Mouse (Mus musculus): Measurements from ENCODE around the gene Cd47. TPM values are rescaled to one million over a fixed set of nuclear protein-coding genes. Genes with fewer than 3 reads are reported as not detected.

Cd47 gene
- polyA plus RNA-seq, 1 experiment from 2014 or later: 80.5 TPM

DNA sequence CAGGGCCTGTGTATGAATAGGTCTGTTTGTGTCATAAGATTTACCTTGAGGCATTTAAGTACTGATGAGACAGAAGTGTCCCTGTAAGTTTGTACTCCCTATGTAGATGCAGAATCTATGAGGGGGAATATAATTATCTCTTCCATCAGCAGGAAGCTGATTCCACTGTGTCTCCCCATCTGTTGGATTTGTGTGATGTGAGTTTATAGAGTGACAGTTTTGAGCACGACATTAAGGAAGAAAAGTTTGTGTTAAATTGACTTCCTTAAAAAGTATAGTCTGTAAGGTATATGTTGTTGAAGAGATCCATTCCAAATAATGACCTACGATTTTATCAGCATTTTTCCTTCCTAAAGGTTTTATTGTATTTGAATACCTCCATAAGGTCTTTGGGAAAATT lies 106.6 kb downstream of the Cd47 start:
- ATAC-seq (ENCODE audit: low FRiP score, low read depth): no peak
- Histone ChIP-seq H3K4me2 (replicated peaks) (no peak overlapping the region), H3K27ac (no peak overlapping the region), H3K9me3 (no peaks in the 10 kb centered on the region), H3K4me3 (no peak overlapping the region), H3K27me3 (replicated peaks) (no peaks in the 10 kb centered on the region), H3K4me1 (no peaks in the 10 kb centered on the region), H3K36me3 (no peaks in the 10 kb centered on the region), H3K9ac (no peak overlapping the region)
- 86% methylated on average over 2 of the region's 2 CpGs for WGBS

- WGBS: 65% methylated on average over 4 of the region's 4 CpGs
- Histone ChIP-seq H3K9ac (no peak overlapping the region), H3K4me2 (replicated peaks) (no peak overlapping the region), H3K9me3 (no peaks in the 10 kb centered on the region), H3K4me1 (no peaks in the 10 kb centered on the region), H3K27me3 (replicated peaks) (no peaks in the 10 kb centered on the region), H3K27ac (no peak overlapping the region), H3K4me3 (no peak overlapping the region), H3K36me3 (no peaks in the 10 kb centered on the region)
- no peak for ATAC-seq (ENCODE audit: low FRiP score, low read depth)
Measured at GRCm38 (mm10) chr16:49907356-49907755, 107.0 kb downstream of the Cd47 start.

- Histone ChIP-seq H3K27me3 (replicated peaks) (no peaks in the 10 kb centered on the region), H3K27ac (no peak overlapping the region), H3K9me3 (no peaks in the 10 kb centered on the region), H3K36me3 (no peaks in the 10 kb centered on the region), H3K4me2 (replicated peaks) (no peak overlapping the region), H3K4me3 (no peak overlapping the region), H3K9ac (no peak overlapping the region), H3K4me1 (peaks cover 6% of the 10 kb centered on the region; the same call in 1 of the 2 replicates)
- ATAC-seq (ENCODE audit: low FRiP score, low read depth): no peak
- WGBS: 75% methylated on average over 8 of the region's 8 CpGs
Measured at GRCm38 (mm10) chr16:49909536-49909935, 109.2 kb downstream of the Cd47 start.

GRCm38 (mm10) chr16:49914094-49914493 lies 113.8 kb downstream of the Cd47 start:
- Histone ChIP-seq H3K27me3 (replicated peaks) (no peaks in the 10 kb centered on the region), H3K4me1 (peaks cover 11% of the 10 kb centered on the region; the same call in 1 of the 2 replicates), H3K4me3 (no peak overlapping the region), H3K27ac (no peak overlapping the region), H3K9ac (no peak overlapping the region), H3K36me3 (no peaks in the 10 kb centered on the region), H3K4me2 (replicated peaks) (no peak overlapping the region), H3K9me3 (no peaks in the 10 kb centered on the region)
- ATAC-seq (ENCODE audit: low FRiP score, low read depth): no peak
- 89% methylated on average over 2 of the region's 2 CpGs for WGBS

- H3K27ac ChIP-seq: no peak overlapping the region
- H3K4me2 ChIP-seq (replicated peaks): no peak overlapping the region
- H3K36me3 ChIP-seq: no peaks in the 10 kb centered on the region
- H3K4me3 ChIP-seq: no peak overlapping the region
- no peak overlapping the region for H3K9ac ChIP-seq
- WGBS: 67% methylated on average over 11 of the region's 11 CpGs
- ATAC-seq (ENCODE audit: low FRiP score, low read depth): no peak
- no peaks in the 10 kb centered on the region for H3K9me3 ChIP-seq
- no peaks in the 10 kb centered on the region for H3K27me3 ChIP-seq (replicated peaks)
- H3K4me1 ChIP-seq: peaks cover 11% of the 10 kb centered on the region; the same call in 1 of the 2 replicates
Measured at GRCm38 (mm10) chr16:49915532-49916476, 115.5 kb downstream of the Cd47 start.

- Histone ChIP-seq H3K4me2 (replicated peaks) (no peak overlapping the region), H3K27me3 (replicated peaks) (no peaks in the 10 kb centered on the region), H3K4me1 (0 out of 2 replicates have a peak, but pooled peaks cover 4% of the 10 kb centered on the region), H3K9me3 (no peaks in the 10 kb centered on the region), H3K36me3 (no peaks in the 10 kb centered on the region), H3K27ac (no peak overlapping the region), H3K4me3 (no peak overlapping the region), H3K9ac (no peak overlapping the region)
- WGBS: 60% methylated on average over 10 of the region's 10 CpGs
- no peak for ATAC-seq (ENCODE audit: low FRiP score, low read depth)
Measured at GRCm38 (mm10) chr16:49920191-49920590, 119.9 kb downstream of the Cd47 start.

DNA sequence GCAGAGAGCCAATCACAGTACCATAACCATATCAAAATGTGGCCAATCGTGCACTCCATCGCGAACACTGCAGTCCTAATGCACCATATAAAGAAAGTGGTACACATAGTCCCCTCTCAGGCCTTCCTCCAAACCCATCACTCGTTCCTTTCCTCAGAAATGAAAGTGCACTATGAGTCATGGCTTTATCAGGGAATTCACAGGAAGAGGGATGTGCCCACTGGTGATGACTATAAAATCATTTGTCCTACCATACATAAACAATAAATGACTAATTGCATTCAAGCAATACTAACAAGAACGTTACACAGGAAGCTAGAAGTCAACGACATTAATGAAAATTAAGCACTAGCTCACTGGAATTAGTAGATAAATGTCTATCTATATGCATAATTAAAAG lies 121.3 kb downstream of the Cd47 start:
- Histone ChIP-seq H3K27ac (no peak overlapping the region), H3K9ac (no peak overlapping the region), H3K4me1 (no peaks in the 10 kb centered on the region), H3K9me3 (no peaks in the 10 kb centered on the region), H3K27me3 (replicated peaks) (no peaks in the 10 kb centered on the region), H3K4me2 (replicated peaks) (no peak overlapping the region), H3K4me3 (no peak overlapping the region), H3K36me3 (no peaks in the 10 kb centered on the region)
- no peak for ATAC-seq (ENCODE audit: low FRiP score, low read depth)
- WGBS: 80% methylated on average over 6 of the region's 6 CpGs

DNA sequence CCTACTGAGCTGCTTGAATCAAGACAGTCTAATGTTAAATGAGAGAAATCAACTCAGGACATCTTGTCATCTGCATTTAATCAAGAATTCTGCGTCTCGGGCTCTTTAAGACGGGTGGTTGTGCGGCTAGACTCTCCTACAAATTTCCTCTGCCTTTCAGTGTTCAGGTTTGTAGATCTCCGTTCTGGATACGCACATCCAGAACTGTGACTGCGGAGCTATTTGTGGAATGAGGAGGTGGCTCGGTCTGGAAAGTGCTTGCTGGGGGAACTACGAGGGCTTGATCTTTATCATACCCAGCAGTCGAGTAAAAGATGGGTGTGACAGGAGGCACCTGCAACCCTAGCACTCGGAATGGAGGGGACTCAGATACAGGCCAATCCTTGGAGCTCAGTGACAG lies 121.8 kb downstream of the Cd47 start:
- Histone ChIP-seq H3K4me3 (no peak overlapping the region), H3K27me3 (replicated peaks) (no peaks in the 10 kb centered on the region), H3K27ac (no peak overlapping the region), H3K36me3 (no peaks in the 10 kb centered on the region), H3K9ac (no peak overlapping the region), H3K4me2 (replicated peaks) (no peak overlapping the region), H3K9me3 (no peaks in the 10 kb centered on the region), H3K4me1 (no peaks in the 10 kb centered on the region)
- WGBS: 92% methylated on average over 11 of the region's 11 CpGs
- ATAC-seq (ENCODE audit: low FRiP score, low read depth): no peak

- Histone ChIP-seq H3K9ac (no peak overlapping the region), H3K27me3 (replicated peaks) (no peaks in the 10 kb centered on the region), H3K4me3 (no peak overlapping the region), H3K4me2 (replicated peaks) (no peak overlapping the region), H3K27ac (no peak overlapping the region), H3K9me3 (no peaks in the 10 kb centered on the region), H3K36me3 (no peaks in the 10 kb centered on the region), H3K4me1 (no peaks in the 10 kb centered on the region)
- no peak for ATAC-seq (ENCODE audit: low FRiP score, low read depth)
- 53% methylated on average over 9 of the region's 9 CpGs for WGBS
Measured at GRCm38 (mm10) chr16:49923720-49924119, 123.4 kb downstream of the Cd47 start.

GRCm38 (mm10) chr16:49924941-49925340 lies 124.6 kb downstream of the Cd47 start:
- Histone ChIP-seq H3K4me3 (no peak overlapping the region), H3K9ac (no peak overlapping the region), H3K36me3 (no peaks in the 10 kb centered on the region), H3K27ac (no peak overlapping the region), H3K9me3 (no peaks in the 10 kb centered on the region), H3K4me2 (replicated peaks) (no peak overlapping the region), H3K4me1 (no peaks in the 10 kb centered on the region), H3K27me3 (replicated peaks) (no peaks in the 10 kb centered on the region)
- no peak for ATAC-seq (ENCODE audit: low FRiP score, low read depth)
- WGBS: 65% methylated on average over 1 of the region's 1 CpGs

GRCm38 (mm10) chr16:49933274-49933673 lies 132.9 kb downstream of the Cd47 start:
- Histone ChIP-seq H3K4me2 (replicated peaks) (no peak overlapping the region), H3K27ac (no peak overlapping the region), H3K4me3 (no peak overlapping the region), H3K4me1 (peaks cover 5% of the 10 kb centered on the region; the same call in 1 of the 2 replicates), H3K9ac (no peak overlapping the region), H3K27me3 (replicated peaks) (no peaks in the 10 kb centered on the region), H3K36me3 (no peaks in the 10 kb centered on the region), H3K9me3 (no peaks in the 10 kb centered on the region)
- ATAC-seq (ENCODE audit: low FRiP score, low read depth): no peak
- WGBS: 84% methylated on average over 5 of the region's 5 CpGs

DNA sequence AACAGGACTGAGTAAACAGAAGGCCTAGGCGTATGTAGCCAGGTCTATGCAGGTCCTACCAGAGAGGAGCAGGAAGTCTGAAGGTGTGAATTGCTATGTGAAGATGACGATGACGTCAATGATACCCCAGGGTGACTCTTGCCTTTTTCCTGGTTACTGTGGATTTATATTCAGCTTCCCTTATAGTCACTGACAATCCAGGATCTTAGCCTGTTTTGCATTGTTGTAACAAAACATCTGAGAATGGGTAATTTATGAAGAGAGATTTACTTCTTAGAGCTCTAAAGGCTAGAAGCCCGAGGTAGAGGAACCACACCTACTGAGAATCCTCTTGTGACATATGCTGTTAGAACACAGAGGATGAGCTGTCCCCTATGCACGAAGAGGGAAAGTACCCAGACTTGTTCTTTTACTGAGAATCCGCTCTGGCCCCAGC lies 135.7 kb downstream of the Cd47 start:
- Histone ChIP-seq H3K36me3 (no peaks in the 10 kb centered on the region), H3K4me2 (replicated peaks) (no peak overlapping the region), H3K9ac (no peak overlapping the region), H3K9me3 (no peaks in the 10 kb centered on the region), H3K4me1 (peaks cover 5% of the 10 kb centered on the region; the same call in 1 of the 2 replicates), H3K4me3 (no peak overlapping the region), H3K27ac (no peak overlapping the region), H3K27me3 (replicated peaks) (no peaks in the 10 kb centered on the region)
- WGBS: 85% methylated on average over 6 of the region's 6 CpGs
- no peak for ATAC-seq (ENCODE audit: low FRiP score, low read depth)

- Histone ChIP-seq H3K27ac (no peak overlapping the region), H3K9ac (no peak overlapping the region), H3K27me3 (replicated peaks) (no peaks in the 10 kb centered on the region), H3K4me1 (peaks cover 5% of the 10 kb centered on the region; the same call in 1 of the 2 replicates), H3K9me3 (no peaks in the 10 kb centered on the region), H3K4me2 (replicated peaks) (no peak overlapping the region), H3K4me3 (no peak overlapping the region), H3K36me3 (no peaks in the 10 kb centered on the region)
- no peak for ATAC-seq (ENCODE audit: low FRiP score, low read depth)
- WGBS: 65% methylated on average over 5 of the region's 5 CpGs
Measured at GRCm38 (mm10) chr16:49936793-49937192, 136.5 kb downstream of the Cd47 start.

Data from neural tube, embryonic 12.5 days (tissue).